Mouse (Mus musculus) liver, embryonic 13.5 days (tissue): ENCODE measurements around the gene Pomt2. TPM values are rescaled to one million over a fixed set of nuclear protein-coding genes. Genes with fewer than 3 reads are reported as not detected.

Experiments
- polyA plus RNA-seq: library from polyadenylated mRNA; unstranded; fragments of >200 nt; fragmentation: Nextera tagmentation; extraction: Ambion mirVana; gene quantifications from 2 replicates; pipeline ENCODE4 v1.2.1, GENCODE M21; 2015

Gene Pomt2
- polyA plus RNA-seq, 1 experiment from 2014 or later = 3.8 TPM

Other genes with a start within 250 kb of the Pomt2 start
- gene Cipc, start 200.9 kb downstream of the Pomt2 start, polyA plus RNA-seq = 11.6 and 13.6 TPM in 2 replicates
- gene Zdhhc22, start 157.5 kb downstream of the Pomt2 start, polyA plus RNA-seq = 0.03 TPM in 1 of 2 replicates, not detected in the other
- gene Tmem63c, start 126.6 kb downstream of the Pomt2 start, polyA plus RNA-seq = not detected in 2 replicates
- 0.13 and 0.16 TPM in 2 replicates for gene Ngb, start 45.4 kb downstream of the Pomt2 start, polyA plus RNA-seq
- 61.1 and 67.2 TPM in 2 replicates for gene Gstz1, start 803 bp downstream of the Pomt2 start, polyA plus RNA-seq
- 8.8 and 12.4 TPM in 2 replicates for gene Samd15, start 51.8 kb upstream of the Pomt2 start, polyA plus RNA-seq
- 0.43 and 0.58 TPM in 2 replicates for gene Tmed8, start 52.5 kb upstream of the Pomt2 start, polyA plus RNA-seq
- gene Noxred1, start 90.8 kb upstream of the Pomt2 start, polyA plus RNA-seq = 0.19 and 0.29 TPM in 2 replicates
- 9.8 and 10.6 TPM in 2 replicates for gene Vipas39, start 118.3 kb upstream of the Pomt2 start, polyA plus RNA-seq
- gene Ahsa1, start 118.5 kb upstream of the Pomt2 start, polyA plus RNA-seq = 196 and 212 TPM in 2 replicates
- 0.27 and 0.30 TPM in 2 replicates for gene Ism2, start 151.7 kb upstream of the Pomt2 start, polyA plus RNA-seq
- 30.6 and 36.4 TPM in 2 replicates for gene Sptlc2, start 240.4 kb upstream of the Pomt2 start, polyA plus RNA-seq